Mouse (Mus musculus) lung, adult 2 months (tissue): ENCODE results near the gene Cog5. TPM values are rescaled to one million over a fixed set of nuclear protein-coding genes. Genes with fewer than 3 reads are reported as not detected.

Source experiments
- DNase-seq: peaks from one replicate; pipeline ENCODE4 v3.0.0; 2022
- H3K4me1 ChIP-seq: fragments of 200-500 bp; 2 replicates; pipeline ENCODE4 v1.6.1; 2011; ENCODE audit warnings: low read length; ENCODE audit not compliant: control insufficient read depth, insufficient read depth
- H3K4me3 ChIP-seq: fragments of 200-500 bp; replicated peaks from 2 replicates; pipeline ENCODE3; 2011; ENCODE audit warnings: low read depth, mild to moderate bottlenecking, control low read depth, low read length; ENCODE audit errors: extremely low read depth
- CTCF ChIP-seq: fragments of 200-500 bp; IDR thresholded peaks from 2 replicates; pipeline ENCODE4 v1.5.1; 2011; ENCODE audit warnings: mild to moderate bottlenecking, low read length, control low read depth; ENCODE audit not compliant: insufficient read depth
- POLR2A ChIP-seq: fragments of 200-500 bp; IDR thresholded peaks from 2 replicates; pipeline ENCODE4 v1.6.1; 2011; ENCODE audit warnings: low read depth, mild to moderate bottlenecking, control low read depth, low read length, borderline replicate concordance; ENCODE audit errors: extremely low read depth
- WGBS: fragments of 180-500 bp; shearing (Covaris S2); methylation state at CpG from one replicate; pipeline ENCODE4 v1.1.7; 2018; 5-methylcytosine and 5-hydroxymethylcytosine counted together
- polyA plus RNA-seq: library from polyadenylated mRNA; depleted of rRNA; stranded (reverse); fragments of >200 nt; gene quantifications from 2 replicates; pipeline ENCODE4 v1.2.3, GENCODE M21; 2012

Gene Cog5
- polyA plus RNA-seq, 1 experiment: 19.6 TPM

DNA sequence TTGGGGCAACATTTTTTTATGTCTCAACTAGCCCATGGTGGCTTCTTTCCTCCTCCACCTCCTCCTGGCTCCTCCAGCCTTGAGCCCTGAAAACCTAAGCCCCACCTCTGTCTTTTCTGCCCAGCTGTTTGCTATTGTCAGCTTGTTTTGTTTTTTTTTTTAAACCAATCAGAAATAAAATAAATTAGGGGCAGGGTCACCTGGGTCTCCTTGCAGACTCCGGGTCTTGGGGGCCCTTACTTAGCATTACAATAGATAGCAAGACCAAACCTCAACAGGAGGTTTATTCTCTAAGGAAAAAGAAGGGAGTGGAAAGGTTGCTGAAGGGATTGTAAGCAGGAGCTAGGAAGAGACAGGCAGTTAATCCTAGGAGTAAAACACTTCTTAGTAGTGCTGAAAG, 181.5 kb downstream of the Cog5 start:
- no peaks in the 10 kb centered on the region for H3K4me1 ChIP-seq
- DNase-seq: no peak
- H3K4me3 ChIP-seq: no peak overlapping the region
- TF ChIP-seq CTCF: no peak
- no peak for TF ChIP-seq POLR2A
- WGBS: 46% methylated on average over 1 of the region's 1 CpGs

- no peak for DNase-seq
- TF ChIP-seq POLR2A (no peak), CTCF (no peak)
- Histone ChIP-seq H3K4me1 (no peaks in the 10 kb centered on the region), H3K4me3 (no peak overlapping the region)
Observed at GRCm38 (mm10) chr12:31838521-31838920, 183.9 kb downstream of the Cog5 start.

GRCm38 (mm10) chr12:31839249-31839648, 184.6 kb downstream of the Cog5 start:
- Histone ChIP-seq H3K4me1 (no peaks in the 10 kb centered on the region), H3K4me3 (no peak overlapping the region)
- no peak for DNase-seq
- TF ChIP-seq POLR2A (no peak), CTCF (no peak)

DNA sequence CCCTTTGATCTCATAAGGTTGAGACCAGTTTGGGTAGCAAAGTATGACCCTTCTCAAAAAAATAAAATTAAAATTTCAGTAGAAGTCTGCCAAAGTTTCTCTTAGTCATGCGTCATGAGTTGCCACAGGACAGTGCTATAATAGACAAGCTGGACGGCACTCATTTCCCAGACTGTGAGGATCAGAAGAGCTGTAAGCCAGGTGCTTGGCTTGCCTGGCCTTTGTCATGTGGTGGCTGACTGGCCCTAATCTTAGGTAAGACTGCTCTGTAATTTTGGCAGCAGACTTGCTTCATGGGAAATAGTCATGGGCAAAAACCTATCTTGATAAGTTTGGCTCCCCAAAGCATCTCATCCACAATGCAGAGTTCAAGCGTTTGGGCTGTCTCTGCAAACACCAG, 191.4 kb downstream of the Cog5 start:
- 78% methylated on average over 3 of the region's 3 CpGs for WGBS
- DNase-seq: no peak

GRCm38 (mm10) chr12:31848630-31849415, 194.2 kb downstream of the Cog5 start:
- no peak for TF ChIP-seq CTCF
- TF ChIP-seq POLR2A: no peak
- DNase-seq: peak; percentile 23
- H3K4me3 ChIP-seq: no peak overlapping the region
- no peaks in the 10 kb centered on the region for H3K4me1 ChIP-seq
- WGBS: 74% methylated on average over 5 of the region's 5 CpGs

More for the DNA sequence above, 191.4 kb downstream of the Cog5 start:
- H3K4me3 ChIP-seq: no peak overlapping the region
- no peaks in the 10 kb centered on the region for H3K4me1 ChIP-seq
- TF ChIP-seq CTCF (no peak), POLR2A (no peak)

DNA sequence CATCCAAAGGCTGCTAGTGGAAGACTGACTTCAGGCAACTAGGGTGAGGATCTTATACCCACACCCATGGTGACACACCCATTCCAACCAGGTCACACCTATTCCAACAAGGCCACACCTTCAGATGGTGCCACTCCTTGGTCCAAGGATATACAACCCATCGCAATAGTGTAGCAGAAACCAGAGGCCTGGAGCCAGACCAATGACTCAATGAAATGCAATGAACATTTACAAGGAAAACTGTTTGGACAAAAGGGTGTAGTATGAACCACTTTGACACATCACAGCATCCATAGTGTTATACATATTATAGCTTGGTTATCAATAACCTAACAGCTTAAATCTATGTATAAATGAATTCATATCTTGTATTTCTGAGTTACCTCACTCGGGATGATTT, 194.9 kb downstream of the Cog5 start:
- H3K4me3 ChIP-seq: no peak overlapping the region
- WGBS: 84% methylated on average over 2 of the region's 2 CpGs
- no peak for DNase-seq
- TF ChIP-seq CTCF: no peak
- no peak for TF ChIP-seq POLR2A
- H3K4me1 ChIP-seq: no peaks in the 10 kb centered on the region

GRCm38 (mm10) chr12:31854039-31854438, 199.4 kb downstream of the Cog5 start:
- WGBS: 62% methylated on average over 3 of the region's 3 CpGs
- TF ChIP-seq CTCF: no peak
- no peak for TF ChIP-seq POLR2A
- DNase-seq: no peak
- Histone ChIP-seq H3K4me1 (no peaks in the 10 kb centered on the region), H3K4me3 (no peak overlapping the region)

DNA sequence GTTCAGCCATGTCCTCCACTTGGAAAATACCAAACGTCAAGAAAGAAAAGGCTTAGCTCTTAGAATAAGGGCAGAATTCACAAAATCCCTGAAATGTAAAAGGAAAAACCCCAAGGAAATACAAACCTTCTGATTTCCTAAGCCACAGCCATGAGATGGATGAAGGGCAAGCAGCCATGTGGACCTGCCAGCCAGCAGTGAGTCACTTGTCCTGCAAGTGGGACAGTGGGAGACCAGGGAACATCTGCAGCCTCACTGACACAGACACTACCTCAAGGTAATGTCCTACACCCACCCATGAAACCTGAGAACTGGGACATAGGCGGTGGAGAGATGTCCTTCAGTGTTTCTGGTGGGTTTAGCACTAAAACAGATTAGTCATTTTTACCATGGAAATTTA, 200.1 kb downstream of the Cog5 start:
- no peak overlapping the region for H3K4me3 ChIP-seq
- no peak for DNase-seq
- 78% methylated on average over 2 of the region's 2 CpGs for WGBS
- H3K4me1 ChIP-seq: no peaks in the 10 kb centered on the region
- no peak for TF ChIP-seq CTCF

DNA sequence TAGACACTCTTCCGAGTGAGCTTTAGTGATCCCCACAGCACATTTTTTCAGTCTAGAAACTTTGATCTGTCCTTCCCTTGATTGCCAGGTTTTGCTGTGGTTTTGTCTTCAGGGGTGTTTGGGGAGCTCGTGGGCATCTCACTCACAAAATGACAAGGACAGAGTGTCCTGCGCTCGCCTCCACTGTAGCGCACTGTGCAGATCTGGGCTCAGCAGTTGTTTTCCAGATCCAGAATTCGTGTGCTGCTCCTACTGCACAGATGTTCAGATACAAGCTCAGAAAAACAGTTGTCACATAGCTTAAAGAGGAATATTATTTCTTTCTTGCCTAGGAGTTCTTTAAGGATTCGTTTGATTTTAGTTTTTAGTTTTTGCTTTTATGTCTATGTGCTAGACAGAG, 203.1 kb downstream of the Cog5 start:
- no peak for DNase-seq
- TF ChIP-seq POLR2A (no peak), CTCF (no peak)
- Histone ChIP-seq H3K4me3 (no peak overlapping the region), H3K4me1 (no peaks in the 10 kb centered on the region)
- WGBS: 87% methylated on average over 7 of the region's 7 CpGs
